Mouse (Mus musculus): ENCODE measurements at regions not wholly inside any gene's neighbourhood (a gene's known extent, or its start where the extent isn't known, plus 50 kb on each side); places are given as distances from the start of the nearest gene placed in this dataset.
A peak's percentile ranks its signal among the peaks of the same experiment; 100 is the strongest.
"Not testable (repeated sequence)": the region's sequence is repeated elsewhere in the genome, so short reads cannot be mapped to it uniquely, and the experiment has no call there.

DNA sequence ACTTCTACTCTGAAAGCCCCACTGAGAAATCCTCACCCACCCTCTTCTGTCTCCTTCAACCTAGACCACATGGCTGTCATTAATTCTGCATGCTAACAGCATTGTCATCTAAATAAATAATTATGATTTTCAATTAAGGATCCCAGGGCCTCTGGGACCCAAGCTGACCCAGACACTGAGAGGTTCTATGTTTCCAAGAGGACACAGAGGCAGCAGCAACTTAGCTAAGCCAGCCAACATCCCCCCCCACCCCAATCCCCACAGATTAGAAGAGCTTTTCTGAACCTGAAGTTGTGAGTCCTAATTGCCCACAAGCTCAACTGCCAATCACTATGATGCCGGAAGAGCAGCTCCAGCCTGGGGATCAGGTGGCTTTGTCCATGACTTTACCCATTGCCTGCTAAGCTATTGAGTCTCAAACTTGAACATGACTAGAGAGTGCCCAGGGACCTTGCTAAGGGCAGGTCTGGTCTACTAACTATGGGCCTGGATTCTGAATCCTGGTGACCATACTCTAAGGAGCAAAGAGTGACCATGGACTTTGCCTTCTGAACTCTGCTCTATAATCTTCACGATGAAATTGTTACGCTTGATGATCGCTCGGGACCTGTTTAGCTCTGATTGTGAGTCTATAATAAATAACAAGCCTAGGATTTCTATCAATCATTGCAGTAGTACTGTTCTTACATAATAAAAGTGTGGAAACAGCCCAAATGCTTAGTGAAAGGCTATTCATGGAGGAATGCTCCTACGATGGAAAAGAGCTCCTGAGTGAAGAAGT is 115.4 kb downstream of the Dmrta2 start:
- Histone ChIP-seq H3K36me3 (no peaks in the 10 kb centered on the region), H3K4me2 (replicated peaks) (no peak overlapping the region), H3K4me3 (no peak overlapping the region), H3K27ac (replicated peaks) (no peak overlapping the region), H3K4me1 (no peaks in the 10 kb centered on the region), H3K9ac (replicated peaks) (no peak overlapping the region), H3K9me3 (no peaks in the 10 kb centered on the region), H3K27me3 (no peaks in the 10 kb centered on the region)
- 92% methylated on average over 6 of the region's 6 CpGs for WGBS
- ATAC-seq (ENCODE audit: low FRiP score, low read depth), result no peak

DNA sequence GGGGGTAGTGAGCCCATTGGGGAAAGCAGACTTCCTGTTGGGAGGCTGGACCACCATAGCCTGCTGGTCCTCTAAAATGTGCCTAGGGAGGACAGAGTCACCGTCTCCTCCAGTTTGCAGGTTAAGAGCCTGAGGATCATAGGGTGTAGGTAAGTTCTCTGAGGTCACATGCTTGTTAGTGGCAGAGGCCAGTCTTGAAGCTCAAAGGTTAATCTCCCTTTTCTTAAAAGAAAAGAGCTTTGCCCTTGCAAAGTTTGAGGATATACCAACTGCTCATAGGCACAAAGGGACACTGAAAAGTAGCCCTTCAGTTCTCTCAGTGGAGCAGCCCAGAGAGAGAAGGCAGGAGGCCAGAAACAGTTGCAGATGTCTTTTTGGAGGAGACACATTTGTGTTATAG is 116.7 kb downstream of the Dmrta2 start:
- Histone ChIP-seq H3K4me3 (no peak overlapping the region), H3K4me1 (no peaks in the 10 kb centered on the region), H3K27ac (replicated peaks) (no peak overlapping the region), H3K36me3 (no peaks in the 10 kb centered on the region), H3K9ac (replicated peaks) (no peak overlapping the region), H3K27me3 (no peaks in the 10 kb centered on the region), H3K9me3 (no peaks in the 10 kb centered on the region), H3K4me2 (replicated peaks) (no peak overlapping the region)
- 74% methylated on average over 1 of the region's 1 CpGs for WGBS
- ATAC-seq (ENCODE audit: low FRiP score, low read depth), result no peak

DNA sequence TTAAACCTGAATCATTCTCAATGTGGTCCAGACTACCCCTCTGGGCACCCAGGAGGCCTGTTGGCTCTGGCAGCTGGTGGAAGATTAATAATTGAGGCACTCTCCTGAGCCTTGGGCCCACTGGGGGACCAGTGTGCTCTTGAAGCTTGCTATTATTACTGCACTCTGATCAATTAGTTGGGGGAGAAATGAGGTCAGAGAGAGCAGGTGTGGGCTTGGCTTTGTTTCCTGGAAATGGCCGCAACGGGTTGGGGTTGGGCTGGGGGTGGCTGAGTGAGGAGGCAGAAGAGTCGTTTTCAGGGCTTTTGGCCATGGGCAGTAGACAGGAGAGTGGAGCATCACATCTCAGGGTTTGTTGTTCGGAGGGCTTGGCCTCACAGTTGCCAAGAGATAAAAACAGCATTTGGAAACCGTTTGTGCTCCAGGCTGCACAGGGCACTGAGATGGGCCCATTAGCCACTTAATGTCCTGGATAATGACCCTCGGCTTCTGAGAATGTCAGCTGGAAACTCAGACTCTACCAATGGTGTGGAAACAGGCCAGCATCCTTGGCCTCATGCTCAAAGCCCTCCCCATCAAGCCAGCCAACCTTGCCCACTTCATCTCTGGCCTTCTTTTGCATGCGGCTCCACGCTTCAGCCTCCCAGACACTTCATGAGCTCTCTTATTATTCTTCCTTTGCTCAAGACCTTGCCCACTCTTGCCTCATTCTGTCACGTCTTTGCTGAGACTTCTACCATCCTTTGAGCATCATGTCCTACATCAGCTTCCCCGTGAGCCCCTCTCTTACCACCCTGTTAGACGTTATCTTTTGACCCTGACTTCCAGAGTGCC is 118.1 kb downstream of the Dmrta2 start:
- H3K9ac ChIP-seq (replicated peaks), result no peak overlapping the region
- no peaks in the 10 kb centered on the region for H3K27me3 ChIP-seq
- H3K4me3 ChIP-seq, result no peak overlapping the region
- no peak overlapping the region for H3K27ac ChIP-seq (replicated peaks)
- no peak for ATAC-seq (ENCODE audit: low FRiP score, low read depth)
- WGBS, result 79% methylated on average over 11 of the region's 11 CpGs
- no peaks in the 10 kb centered on the region for H3K4me1 ChIP-seq
- H3K36me3 ChIP-seq, result no peaks in the 10 kb centered on the region
- no peak overlapping the region for H3K4me2 ChIP-seq (replicated peaks)
- no peaks in the 10 kb centered on the region for H3K9me3 ChIP-seq

DNA sequence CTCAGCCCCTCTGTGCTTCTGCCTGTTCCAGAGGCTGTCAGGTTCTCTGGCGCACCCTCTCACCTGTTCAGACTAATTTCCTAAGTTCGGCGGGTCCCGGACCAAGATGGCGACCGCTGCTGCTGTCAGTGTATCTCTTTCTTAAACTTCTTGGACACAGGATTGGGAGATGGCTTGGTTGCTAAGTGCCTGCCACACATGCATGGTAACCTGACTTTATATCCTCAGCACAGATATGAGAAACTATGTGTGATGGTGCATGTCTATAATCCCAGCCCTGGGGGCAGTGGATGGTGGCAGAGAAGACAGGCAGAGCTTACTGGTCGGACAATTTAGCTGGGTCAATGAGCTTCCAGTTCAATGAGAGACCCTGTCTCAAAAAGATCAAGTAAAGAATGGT is 126.3 kb downstream of the Dmrta2 start:
- ATAC-seq (ENCODE audit: low FRiP score, low read depth), result not testable (repeated sequence)
- 92% methylated on average over 7 of the region's 7 CpGs for WGBS

DNA sequence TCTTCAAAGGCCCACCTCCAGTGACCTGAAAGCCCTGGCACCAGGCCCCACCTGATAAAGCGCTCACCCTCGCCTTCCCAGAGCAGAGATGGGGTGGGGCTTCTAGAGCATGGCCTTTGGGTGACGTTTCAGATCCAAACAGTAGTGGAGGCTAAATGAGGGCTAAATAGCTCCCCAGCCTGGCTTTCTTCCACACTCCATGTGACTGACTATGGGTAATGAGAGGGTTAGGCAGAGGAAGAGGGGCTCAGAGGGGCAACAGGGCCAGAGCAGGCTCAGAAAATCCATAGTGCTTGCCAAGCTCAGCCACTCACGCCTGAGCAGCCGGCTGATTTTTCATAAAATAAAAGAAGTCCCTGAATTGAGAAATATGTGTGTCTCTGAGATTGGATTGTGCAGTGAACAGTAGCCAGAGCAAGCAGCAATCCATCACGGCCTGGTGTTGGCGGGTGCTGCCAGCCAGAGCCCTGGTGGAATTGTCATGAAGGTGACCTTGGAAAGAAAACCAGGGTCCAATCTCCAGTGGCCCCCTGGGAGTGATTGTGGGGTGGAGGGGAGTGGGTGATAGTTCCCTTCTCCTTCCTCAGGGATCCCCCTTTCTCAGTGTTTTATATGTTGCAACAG is 128.9 kb downstream of the Dmrta2 start:
- Histone ChIP-seq H3K4me3 (no peak overlapping the region), H3K9me3 (no peaks in the 10 kb centered on the region), H3K9ac (replicated peaks) (no peak overlapping the region), H3K4me2 (replicated peaks) (no peak overlapping the region), H3K4me1 (no peaks in the 10 kb centered on the region), H3K27ac (replicated peaks) (no peak overlapping the region), H3K36me3 (no peaks in the 10 kb centered on the region), H3K27me3 (no peaks in the 10 kb centered on the region)
- ATAC-seq (ENCODE audit: low FRiP score, low read depth), result no peak
- 85% methylated on average over 7 of the region's 7 CpGs for WGBS

More for the DNA sequence above, 126.3 kb downstream of the Dmrta2 start:
- not testable (repeated sequence) for H3K9ac ChIP-seq (replicated peaks); H3K4me1 ChIP-seq; H3K4me2 ChIP-seq (replicated peaks); H3K9me3 ChIP-seq; H3K36me3 ChIP-seq; H3K4me3 ChIP-seq; H3K27ac ChIP-seq (replicated peaks); H3K27me3 ChIP-seq

DNA sequence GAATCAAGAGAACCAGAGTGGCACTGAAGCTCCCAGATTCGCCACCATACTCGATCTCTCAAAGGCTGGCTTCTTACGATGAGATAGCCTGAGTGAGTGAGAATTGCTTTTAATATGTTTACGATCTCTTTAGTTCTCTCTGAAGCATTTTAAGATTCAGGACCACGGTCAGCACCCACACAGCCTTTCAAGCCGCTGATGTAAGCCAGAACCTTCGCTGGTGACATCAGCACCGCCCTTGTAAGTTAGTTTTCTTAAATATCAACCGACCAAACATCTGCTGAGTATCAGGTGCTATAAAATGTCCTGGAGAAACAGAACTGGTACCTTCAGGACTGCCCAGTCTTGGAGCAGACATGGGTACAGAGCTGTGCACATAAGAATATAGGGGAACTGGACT is 141.6 kb downstream of the Dmrta2 start:
- H3K4me1 ChIP-seq, result peaks cover 12% of the 10 kb centered on the region; the same call in 1 of the 2 replicates
- H3K4me2 ChIP-seq (replicated peaks), result no peak overlapping the region
- H3K9ac ChIP-seq (replicated peaks), result no peak overlapping the region
- no peaks in the 10 kb centered on the region for H3K27me3 ChIP-seq
- H3K36me3 ChIP-seq, result no peaks in the 10 kb centered on the region
- WGBS, result 41% methylated on average over 9 of the region's 9 CpGs
- H3K4me3 ChIP-seq, result no peak overlapping the region
- no peak overlapping the region for H3K27ac ChIP-seq (replicated peaks)
- ATAC-seq (ENCODE audit: low FRiP score, low read depth), result no peak
- H3K9me3 ChIP-seq, result no peaks in the 10 kb centered on the region

DNA sequence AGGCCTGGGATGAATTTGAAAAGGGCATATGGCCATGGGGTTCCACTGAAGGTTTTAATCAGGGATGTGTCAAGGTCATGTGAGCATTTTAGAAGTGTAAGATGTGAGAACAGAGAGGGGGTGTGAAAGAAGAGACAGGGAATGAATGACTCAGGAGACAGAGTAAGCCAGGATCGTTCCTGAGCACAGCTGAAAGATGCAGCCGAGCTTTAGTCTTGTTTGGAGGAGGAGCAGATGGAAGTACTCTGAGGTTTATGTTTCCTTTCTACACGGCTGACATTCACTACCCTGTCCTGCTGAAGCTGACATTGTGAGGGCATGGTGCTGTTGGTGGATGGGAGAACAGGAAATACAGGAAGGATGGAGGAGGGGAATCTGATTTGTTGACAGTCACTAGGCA is 142.0 kb downstream of the Dmrta2 start:
- Histone ChIP-seq H3K4me2 (replicated peaks) (no peak overlapping the region), H3K27me3 (no peaks in the 10 kb centered on the region), H3K9me3 (no peaks in the 10 kb centered on the region), H3K4me3 (no peak overlapping the region), H3K27ac (replicated peaks) (no peak overlapping the region), H3K36me3 (no peaks in the 10 kb centered on the region), H3K9ac (replicated peaks) (no peak overlapping the region), H3K4me1 (peaks cover 12% of the 10 kb centered on the region; the same call in 1 of the 2 replicates)
- 70% methylated on average over 3 of the region's 3 CpGs for WGBS
- ATAC-seq (ENCODE audit: low FRiP score, low read depth), result no peak

DNA sequence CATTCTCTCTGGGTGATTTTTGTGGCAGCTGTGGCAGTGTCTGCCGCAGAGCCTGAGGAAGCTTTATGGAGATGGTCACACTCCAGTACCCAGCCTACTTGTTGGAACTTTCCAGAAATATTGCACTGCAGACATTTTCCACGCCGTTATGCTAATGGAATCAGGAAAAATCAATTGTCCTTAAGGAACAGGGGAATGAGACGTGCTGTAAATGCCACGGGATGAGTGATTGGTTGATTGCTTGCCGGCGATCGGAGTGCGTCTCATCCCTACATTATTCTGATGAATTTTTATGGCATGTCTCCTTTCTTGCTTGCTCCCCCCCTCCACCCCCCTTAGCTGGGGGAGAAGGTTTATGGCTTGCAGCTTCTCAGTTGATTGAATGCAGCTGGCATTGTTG is 142.9 kb downstream of the Dmrta2 start:
- no peak overlapping the region for H3K4me2 ChIP-seq (replicated peaks)
- peaks cover 14% of the 10 kb centered on the region; the same call in 1 of the 2 replicates for H3K4me1 ChIP-seq
- no peak overlapping the region; the same call in 1 of the 2 replicates for H3K27ac ChIP-seq (replicated peaks)
- 68% methylated on average over 9 of the region's 9 CpGs for WGBS
- H3K36me3 ChIP-seq, result no peaks in the 10 kb centered on the region
- H3K27me3 ChIP-seq, result no peaks in the 10 kb centered on the region
- ATAC-seq (ENCODE audit: low FRiP score, low read depth), result no peak
- no peaks in the 10 kb centered on the region for H3K9me3 ChIP-seq
- H3K4me3 ChIP-seq, result no peak overlapping the region
- H3K9ac ChIP-seq (replicated peaks), result no peak overlapping the region

DNA sequence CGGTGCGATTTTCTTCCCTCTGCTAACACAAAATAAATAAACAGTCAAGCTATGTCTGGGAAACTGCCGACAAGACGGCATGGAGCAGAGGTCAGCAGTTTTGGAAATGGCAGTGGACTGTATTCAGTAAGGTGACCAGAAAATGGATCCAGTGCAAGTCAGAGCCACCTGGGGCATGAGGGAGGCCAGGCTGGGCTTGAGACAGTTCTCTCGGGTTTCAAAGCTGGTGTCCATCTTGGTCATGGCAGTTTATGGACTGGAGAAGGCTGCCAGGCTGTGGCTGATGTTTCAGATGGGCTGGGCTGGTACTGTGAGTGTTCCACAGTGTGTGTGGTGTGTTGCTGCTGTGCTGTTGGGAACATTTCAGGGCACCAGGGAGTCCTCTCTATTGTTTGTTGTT is 143.6 kb downstream of the Dmrta2 start:
- no peak overlapping the region for H3K4me3 ChIP-seq
- no peak overlapping the region for H3K9ac ChIP-seq (replicated peaks)
- H3K4me1 ChIP-seq, result peaks cover 14% of the 10 kb centered on the region; the same call in 1 of the 2 replicates
- no peaks in the 10 kb centered on the region for H3K36me3 ChIP-seq
- WGBS, result 72% methylated on average over 5 of the region's 5 CpGs
- no peaks in the 10 kb centered on the region for H3K9me3 ChIP-seq
- H3K27ac ChIP-seq (replicated peaks), result peak overlapping the region; percentile 22; the same call in 1 of the 2 replicates
- ATAC-seq (ENCODE audit: low FRiP score, low read depth), result no peak
- H3K4me2 ChIP-seq (replicated peaks), result no peak overlapping the region
- no peaks in the 10 kb centered on the region for H3K27me3 ChIP-seq

DNA sequence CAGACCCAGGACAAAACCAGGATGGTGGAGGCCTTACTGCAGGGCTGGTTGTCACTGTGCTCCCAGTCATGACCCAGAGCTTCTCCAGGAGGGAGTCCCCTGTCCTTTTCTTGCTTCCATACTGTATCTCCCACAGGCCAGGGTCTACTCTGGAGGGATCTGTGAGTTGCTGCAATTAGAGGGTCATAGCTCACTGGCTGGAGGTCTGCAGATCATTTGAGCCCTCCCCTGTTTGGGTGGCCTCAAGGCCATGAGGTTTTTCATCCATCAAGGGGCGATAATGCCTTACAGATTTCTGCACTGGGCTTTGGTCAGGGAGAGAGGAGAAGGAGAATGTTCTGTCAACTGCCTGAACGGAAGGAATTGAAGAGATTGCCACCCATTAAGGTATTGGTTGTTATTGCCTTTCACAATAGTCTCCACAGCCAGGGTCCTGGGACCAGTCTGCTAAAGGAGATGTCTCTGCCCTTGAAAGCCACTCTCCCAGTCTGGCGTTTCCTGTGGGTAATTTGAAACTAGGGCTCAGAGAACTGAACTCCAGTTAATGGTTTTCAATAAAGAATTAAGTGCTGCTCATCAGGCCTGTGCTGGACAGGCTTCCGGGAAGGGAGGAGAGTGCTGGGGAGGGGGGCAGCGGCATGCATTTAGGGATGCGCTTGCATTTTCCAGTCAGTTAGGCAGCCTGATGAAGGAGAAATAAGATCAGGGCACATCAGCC is 147.4 kb downstream of the Dmrta2 start:
- Histone ChIP-seq H3K4me2 (replicated peaks) (no peak overlapping the region), H3K9ac (replicated peaks) (no peak overlapping the region), H3K4me3 (no peak overlapping the region), H3K4me1 (peaks cover 25% of the 10 kb centered on the region), H3K36me3 (no peaks in the 10 kb centered on the region), H3K27me3 (no peaks in the 10 kb centered on the region), H3K27ac (replicated peaks) (no peak overlapping the region), H3K9me3 (no peaks in the 10 kb centered on the region)
- 50% methylated on average over 6 of the region's 6 CpGs for WGBS
- no peak for ATAC-seq (ENCODE audit: low FRiP score, low read depth)

DNA sequence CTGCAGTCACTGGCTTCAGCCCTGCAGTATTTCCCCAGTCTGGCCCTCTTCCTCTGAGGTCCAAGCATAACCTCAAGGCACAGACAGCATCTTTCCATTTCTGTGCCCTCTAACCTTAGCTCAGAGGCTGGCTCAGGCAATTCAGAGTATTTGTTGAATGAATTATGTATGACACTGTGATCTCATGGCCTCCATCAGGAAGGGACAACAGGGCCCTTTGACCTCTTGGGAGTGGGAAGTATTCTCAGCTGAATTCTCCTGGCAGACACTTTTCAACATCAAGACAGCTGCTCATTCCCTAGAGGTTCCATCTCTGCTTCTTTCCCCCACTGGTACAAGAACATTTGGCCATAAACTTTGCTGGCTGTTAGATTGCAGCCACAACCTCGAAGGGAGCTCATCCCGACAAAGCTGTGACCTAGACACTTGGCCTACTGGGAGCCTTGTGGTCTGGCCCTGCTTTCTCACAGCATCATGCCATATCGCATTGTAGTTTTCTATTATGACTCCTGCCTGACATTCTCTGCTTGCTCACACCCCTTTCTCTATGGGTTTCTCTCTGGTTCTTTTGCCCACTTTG is 150.2 kb downstream of the Dmrta2 start:
- H3K9me3 ChIP-seq, result no peaks in the 10 kb centered on the region
- no peaks in the 10 kb centered on the region for H3K36me3 ChIP-seq
- no peak overlapping the region for H3K9ac ChIP-seq (replicated peaks)
- H3K27me3 ChIP-seq, result no peaks in the 10 kb centered on the region
- no peak overlapping the region for H3K4me3 ChIP-seq
- no peak overlapping the region for H3K27ac ChIP-seq (replicated peaks)
- H3K4me1 ChIP-seq, result peaks cover 13% of the 10 kb centered on the region
- H3K4me2 ChIP-seq (replicated peaks), result no peak overlapping the region
- ATAC-seq (ENCODE audit: low FRiP score, low read depth), result no peak
- WGBS, result 86% methylated on average over 3 of the region's 3 CpGs
